In genomic region chr5:108000776-108001548, GRCm38 (mm10) we compare ENCODE assay signal across 8 mouse cellular contexts. TPM values are rescaled to one million over a fixed set of nuclear protein-coding genes. Genes with fewer than 3 reads are reported as not detected.
DNase-seq lines count a peak whose midpoint lies in the region; ATAC-seq lines count a peak whose summit lies in the region.

No protein-coding gene starts in this region.

- H3K9ac ChIP-seq in intestine, embryonic 15.5 days = peak overlapping the region; percentile 44; the same call in 1 of the 2 replicates

- peak; percentile 56 to 81 for DNase-seq in adrenal gland, adult (ENCODE audit: inconsistent age in 2 of 2, low spot score in 1 of 2)
- DNase-seq in adrenal gland, postnatal 4 days (ENCODE audit: low spot score in 2 of 2) = no peak
- peak; percentile 51 to 57 for DNase-seq in cerebellum, postnatal 36 days
- DNase-seq in gastrocnemius, adult 8-10 months (ENCODE audit: low spot score in 2 of 2) = peak; percentile 20 to 51
- DNase-seq in left cerebral cortex, postnatal 36 days (ENCODE audit: low spot score in 2 of 2) = peak; percentile 20 to 39
- peak; percentile 60 for DNase-seq in mesoderm, embryonic 11.5 days (ENCODE audit: low read depth, low spot score)
- DNase-seq in skeletal muscle tissue, adult 2 months (ENCODE audit: low read depth, low spot score) = peak; percentile 55

- no peak overlapping the region for H3K27ac ChIP-seq in intestine, embryonic 15.5 days

- H3K9me3 ChIP-seq in intestine, embryonic 15.5 days = no peaks in the 10 kb centered on the region

- 17% methylated on average over 20 of the region's 20 CpGs for WGBS in intestine, embryonic 15.5 days

- intact Hi-C loops in left cerebral cortex, postnatal 36 days (cut with DNase I) = loop anchor here (5.0 kb wide), 1 partner anchor 79 kb away; no protein-coding TSS in a partner anchor

- H3K27me3 ChIP-seq in intestine, embryonic 15.5 days (replicated peaks) = no peaks in the 10 kb centered on the region

- H3K4me2 ChIP-seq in intestine, embryonic 15.5 days (replicated peaks) = peak overlapping the region; percentile 58

- ATAC-seq in intestine, embryonic 15.5 days = peak; percentile 83

- peak overlapping the region; percentile 46 for H3K4me3 ChIP-seq in intestine, embryonic 15.5 days (replicated peaks)

- H3K36me3 ChIP-seq in intestine, embryonic 15.5 days = no peaks in the 10 kb centered on the region

- no peaks in the 10 kb centered on the region for H3K4me1 ChIP-seq in intestine, embryonic 15.5 days (replicated peaks)

RNA-seq across cellular contexts. Expression of gene Fam69a, which starts 14.1 kb away (rescaled TPM):
- total RNA-seq in adrenal gland, postnatal 4 days (2021) = 10 to 100 TPM in 1 of 2 experiments, 1 to 10 TPM in 1; 9.8 to 10.1 TPM
- 10 to 100 TPM; 29.3 to 38.2 (median 31.6) TPM for total RNA-seq in gastrocnemius, adult 8-10 months (2022)
- 18.4 and 20.9 TPM in 2 replicates for polyA plus RNA-seq in intestine, embryonic 15.5 days (2015; fragmentation: Nextera tagmentation; extraction: Ambion mirVana)
- 10 to 100 TPM; 26.2 to 33.0 TPM for total RNA-seq in left cerebral cortex, postnatal 36 days (2021)

Comparison
In these comparisons a context has a peak if more than half of its experiments do, and no peak if none do; other contexts are left out.
1. DNase-seq: peak in adrenal gland, adult (2 of 2), cerebellum, postnatal 36 days (2 of 2), gastrocnemius, adult 8-10 months (2 of 2), left cerebral cortex, postnatal 36 days (2 of 2), mesoderm, embryonic 11.5 days (single experiment) and skeletal muscle tissue, adult 2 months (single experiment); none in adrenal gland, postnatal 4 days (0 of 2).